Mouse (Mus musculus) intestine, postnatal 0 days (tissue): ENCODE data around the gene Bex6. TPM values are rescaled to one million over a fixed set of nuclear protein-coding genes. Genes with fewer than 3 reads are reported as not detected.

Experiments
- ATAC-seq: fragments of 200-750 bp; cut with Nextera tagmentation; 2 replicates; pipeline ENCODE4 v1.8.0; 2017; ENCODE audit warnings: mild to moderate bottlenecking, moderate TSS enrichment, moderate library complexity
- H3K27ac ChIP-seq: fragments of 300-500 bp; sonication (generic); 2 replicates; pipeline ENCODE4 v1.5.1; 2014; ENCODE audit warnings: mild to moderate bottlenecking, low read depth, low read length, moderate library complexity
- H3K27me3 ChIP-seq: fragments of 300-500 bp; sonication (generic); replicated peaks from 2 replicates; pipeline ENCODE4 v1.6.1; 2014; ENCODE audit warnings: low read length, mixed read lengths; ENCODE audit not compliant: control insufficient read depth, insufficient read depth
- H3K36me3 ChIP-seq: fragments of 300-500 bp; sonication (generic); 2 replicates; pipeline ENCODE4 v1.6.1; 2014; ENCODE audit warnings: mild to moderate bottlenecking, moderate library complexity; ENCODE audit not compliant: control insufficient read depth, insufficient read depth
- H3K4me1 ChIP-seq: fragments of 300-500 bp; sonication (generic); replicated peaks from 2 replicates; pipeline ENCODE4 v1.6.1; 2014; ENCODE audit warnings: antibody characterized with exemption, low read length, mixed read lengths; ENCODE audit not compliant: control insufficient read depth, insufficient read depth
- H3K4me2 ChIP-seq: fragments of 300-500 bp; sonication (generic); replicated peaks from 2 replicates; pipeline ENCODE4 v1.6.1; 2014; ENCODE audit warnings: low read depth, mild to moderate bottlenecking, moderate library complexity
- H3K4me3 ChIP-seq: fragments of 300-500 bp; sonication (generic); 2 replicates; pipeline ENCODE4 v1.5.1; 2014; ENCODE audit warnings: low read depth, low read length
- H3K9ac ChIP-seq: fragments of 300-500 bp; sonication (generic); 2 replicates; pipeline ENCODE4 v1.6.1; 2014; ENCODE audit warnings: mild to moderate bottlenecking, low read depth, low read length
- H3K9me3 ChIP-seq: fragments of 300-500 bp; sonication (generic); 2 replicates; pipeline ENCODE4 v1.6.1; 2016; ENCODE audit warnings: mixed run types; ENCODE audit not compliant: control insufficient read depth
- CTCF ChIP-seq: sonication (generic); IDR thresholded peaks from 2 replicates; pipeline ENCODE4 v1.5.1; 2016; ENCODE audit warnings: low read depth, mild to moderate bottlenecking, control low read depth, antibody characterized with exemption, moderate library complexity
- WGBS: fragments of 180-500 bp; shearing (Covaris S2); extraction: QIAGEN DNeasy Blood & Tissue Kit; methylation state at CpG from one replicate; pipeline ENCODE4 v1.1.7; 2014; 5-methylcytosine and 5-hydroxymethylcytosine counted together
- polyA plus RNA-seq: library from polyadenylated mRNA; unstranded; fragments of >200 nt; fragmentation: Nextera tagmentation; extraction: Ambion mirVana; gene quantifications from 2 replicates; pipeline ENCODE4 v1.2.1, GENCODE M21; 2015

The Bex6 gene
- polyA plus RNA-seq, 1 experiment from 2014 or later, result 0.13 TPM

GRCm38 (mm10) chr16:32160742-32161323 is 18.8 kb upstream of the Bex6 start:
- Histone ChIP-seq H3K36me3 (no peaks in the 10 kb centered on the region), H3K4me1 (no peaks in the 10 kb centered on the region), H3K9ac (no peak overlapping the region), H3K4me3 (no peak overlapping the region), H3K27me3 (no peaks in the 10 kb centered on the region), H3K4me2 (no peak overlapping the region), H3K9me3 (no peaks in the 10 kb centered on the region), H3K27ac (no peak overlapping the region)
- no peak for TF ChIP-seq CTCF
- ATAC-seq, result no peak
- 89% methylated on average over 9 of the region's 9 CpGs for WGBS

GRCm38 (mm10) chr16:32163392-32163791 is 16.2 kb upstream of the Bex6 start:
- 53% methylated on average over 4 of the region's 4 CpGs for WGBS
- peak overlapping the region; percentile 17; the same call in 1 of the 2 replicates for H3K4me2 ChIP-seq
- no peak overlapping the region for H3K9ac ChIP-seq
- ATAC-seq, result no peak
- H3K4me1 ChIP-seq, result no peaks in the 10 kb centered on the region
- no peaks in the 10 kb centered on the region for H3K36me3 ChIP-seq
- H3K4me3 ChIP-seq, result no peak overlapping the region
- H3K27ac ChIP-seq, result no peak overlapping the region
- no peak for TF ChIP-seq CTCF
- H3K9me3 ChIP-seq, result no peaks in the 10 kb centered on the region
- no peaks in the 10 kb centered on the region for H3K27me3 ChIP-seq

GRCm38 (mm10) chr16:32163891-32164290 is 15.7 kb upstream of the Bex6 start:
- no peak for ATAC-seq
- H3K9me3 ChIP-seq, result no peaks in the 10 kb centered on the region
- no peak overlapping the region for H3K27ac ChIP-seq
- H3K4me1 ChIP-seq, result no peaks in the 10 kb centered on the region
- no peaks in the 10 kb centered on the region for H3K27me3 ChIP-seq
- peak overlapping the region; percentile 32; the same call in 1 of the 2 replicates for H3K4me3 ChIP-seq
- 0 out of 2 replicates have a peak overlapping the region, but pooled peaks have one; percentile 63 for H3K4me2 ChIP-seq
- H3K9ac ChIP-seq, result no peak overlapping the region
- TF ChIP-seq CTCF, result no peak
- WGBS, result 83% methylated on average over 5 of the region's 5 CpGs
- no peaks in the 10 kb centered on the region for H3K36me3 ChIP-seq

GRCm38 (mm10) chr16:32164396-32165027 is 15.1 kb upstream of the Bex6 start:
- WGBS, result 75% methylated on average over 19 of the region's 19 CpGs
- Histone ChIP-seq H3K4me2 (peak overlapping the region; percentile 63), H3K27ac (no peak overlapping the region), H3K27me3 (no peaks in the 10 kb centered on the region), H3K36me3 (no peaks in the 10 kb centered on the region), H3K4me3 (peak overlapping the region; percentile 32), H3K9ac (no peak overlapping the region), H3K9me3 (no peaks in the 10 kb centered on the region), H3K4me1 (no peaks in the 10 kb centered on the region)
- no peak for TF ChIP-seq CTCF
- ATAC-seq, result no peak

- peak within 1 kb of the TSS; percentile 54; the same call in 1 of the 2 replicates for H3K27ac ChIP-seq
- no peak within 1 kb of the TSS; the same call in 1 of the 2 replicates for H3K9ac ChIP-seq
Observed at GRCm38 (mm10) chr16:32165281-32165821, 14.3 kb upstream of the Bex6 start, which contains the start of gene Nrros. Gene Nrros (minus strand): TSS chr16:32165594.

GRCm38 (mm10) chr16:32167819-32168545 is 11.6 kb upstream of the Bex6 start:
- WGBS, result 88% methylated on average over 4 of the region's 4 CpGs
- TF ChIP-seq CTCF, result no peak
- H3K27me3 ChIP-seq, result no peaks in the 10 kb centered on the region

More at GRCm38 (mm10) chr16:32165281-32165821, 14.3 kb upstream of the Bex6 start, which contains the start of gene Nrros:
- Histone ChIP-seq H3K4me1 (no peaks in the 10 kb centered on the region), H3K36me3 (no peaks in the 10 kb centered on the region), H3K9me3 (no peaks in the 10 kb centered on the region), H3K4me3 (peak within 1 kb of the TSS; percentile 32), H3K4me2 (peak within 1 kb of the TSS; percentile 63), H3K27me3 (no peaks in the 10 kb centered on the region)
- no peak for TF ChIP-seq CTCF
- 3% methylated on average over 25 of the region's 25 CpGs for WGBS
- ATAC-seq, result no peak

More at GRCm38 (mm10) chr16:32167819-32168545, 11.6 kb upstream of the Bex6 start:
- H3K9me3 ChIP-seq, result no peaks in the 10 kb centered on the region
- H3K27ac ChIP-seq, result no peak overlapping the region
- no peaks in the 10 kb centered on the region for H3K4me1 ChIP-seq
- no peak overlapping the region for H3K9ac ChIP-seq
- H3K4me2 ChIP-seq, result no peak overlapping the region
- ATAC-seq, result no peak
- no peak overlapping the region for H3K4me3 ChIP-seq
- no peaks in the 10 kb centered on the region for H3K36me3 ChIP-seq
